Mouse (Mus musculus) stomach, postnatal 0 days (tissue): ENCODE measurements at regions not wholly inside any gene's neighbourhood (a gene's known extent, or its start where the extent isn't known, plus 50 kb on each side); places are given as distances from the start of the nearest gene placed in this dataset.

Experiments
- ATAC-seq: fragments of 200-750 bp; cut with Nextera tagmentation; 2 replicates; pipeline ENCODE4 v1.8.0; 2017; ENCODE audit not compliant: low FRiP score, low TSS enrichment
- DNase-seq: peaks from one replicate; pipeline ENCODE4 v3.0.0-alpha.2; 2016; ENCODE audit warnings: low spot score
- H3K27ac ChIP-seq: fragments of 300-500 bp; sonication (generic); replicated peaks from 2 replicates; pipeline ENCODE4 v1.5.1; 2014; ENCODE audit warnings: mild to moderate bottlenecking, control low read depth
- H3K27me3 ChIP-seq: fragments of 300-500 bp; sonication (generic); 2 replicates; pipeline ENCODE4 v1.6.1; 2014; ENCODE audit warnings: low read length; ENCODE audit not compliant: control insufficient read depth, insufficient read depth
- H3K36me3 ChIP-seq: fragments of 300-500 bp; sonication (generic); 2 replicates; pipeline ENCODE4 v1.6.1; 2014; ENCODE audit warnings: low read length, mixed read lengths; ENCODE audit not compliant: control insufficient read depth, insufficient read depth
- H3K4me1 ChIP-seq: fragments of 300-500 bp; sonication (generic); replicated peaks from 2 replicates; pipeline ENCODE4 v1.6.1; 2014; ENCODE audit warnings: antibody characterized with exemption; ENCODE audit not compliant: control insufficient read depth, insufficient read depth
- H3K4me2 ChIP-seq: fragments of 300-500 bp; sonication (generic); replicated peaks from 2 replicates; pipeline ENCODE4 v1.6.1; 2014; ENCODE audit warnings: low read depth, mild to moderate bottlenecking, control low read depth, moderate library complexity
- H3K4me3 ChIP-seq: fragments of 300-500 bp; sonication (generic); 2 replicates; pipeline ENCODE4 v1.5.1; 2014; ENCODE audit warnings: low read depth, low read length, control low read depth
- H3K9ac ChIP-seq: fragments of 300-500 bp; sonication (generic); 2 replicates; pipeline ENCODE4 v1.6.1; 2014; ENCODE audit warnings: mild to moderate bottlenecking, low read length, control low read depth, mixed read lengths
- H3K9me3 ChIP-seq: fragments of 300-500 bp; sonication (generic); 2 replicates; pipeline ENCODE4 v1.6.1; 2016; ENCODE audit warnings: low read length; ENCODE audit not compliant: control insufficient read depth
- CTCF ChIP-seq: IDR thresholded peaks from 2 replicates; pipeline ENCODE4 v1.5.1; 2016; ENCODE audit warnings: antibody characterized with exemption, low read depth, mild to moderate bottlenecking, moderate library complexity
- EP300 ChIP-seq: optimal IDR thresholded peaks from 2 replicates; pipeline ENCODE3; 2016; ENCODE audit warnings: antibody characterized with exemption
- WGBS: fragments of 180-500 bp; shearing (Covaris S2); extraction: QIAGEN DNeasy Blood & Tissue Kit; methylation state at CpG from one replicate; pipeline ENCODE4 v1.1.7; 2014; 5-methylcytosine and 5-hydroxymethylcytosine counted together

DNA sequence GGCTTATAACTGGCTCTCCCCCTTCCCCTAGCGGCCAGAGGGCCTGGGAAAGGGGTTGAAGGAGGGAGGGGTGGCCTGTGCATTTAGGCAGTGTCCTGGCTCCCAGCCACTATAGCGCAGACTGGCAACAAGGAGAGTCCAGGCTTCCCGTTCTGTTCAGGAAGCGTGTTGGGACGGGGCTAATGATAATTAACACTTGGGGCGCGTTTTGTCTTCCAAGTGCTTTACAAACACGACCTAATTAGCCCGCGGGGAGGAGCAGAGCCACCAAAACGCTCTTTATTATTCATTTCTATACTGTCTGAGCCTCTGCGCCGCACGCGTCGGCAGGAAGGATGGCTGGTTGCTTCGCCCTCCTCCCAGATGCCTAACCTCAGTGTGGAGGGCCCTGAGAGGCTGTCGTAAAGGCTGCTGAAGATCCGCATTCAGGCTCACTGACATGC lies 123.0 kb upstream of the 4931429L15Rik start:
- peak; percentile 14 for DNase-seq
- Histone ChIP-seq H3K9me3 (no peaks in the 10 kb centered on the region), H3K27me3 (peaks cover 2% of the 10 kb centered on the region; the same call in 1 of the 2 replicates), H3K9ac (no peak overlapping the region), H3K4me3 (peak overlapping the region; percentile 28), H3K4me2 (peak overlapping the region; percentile 44), H3K36me3 (no peaks in the 10 kb centered on the region), H3K4me1 (0 out of 2 replicates have a peak, but pooled peaks cover 4% of the 10 kb centered on the region), H3K27ac (no peak overlapping the region)
- no peak for ATAC-seq
- 5% methylated on average over 19 of the region's 19 CpGs for WGBS
- no peak for TF ChIP-seq CTCF
- no peak for TF ChIP-seq EP300

DNA sequence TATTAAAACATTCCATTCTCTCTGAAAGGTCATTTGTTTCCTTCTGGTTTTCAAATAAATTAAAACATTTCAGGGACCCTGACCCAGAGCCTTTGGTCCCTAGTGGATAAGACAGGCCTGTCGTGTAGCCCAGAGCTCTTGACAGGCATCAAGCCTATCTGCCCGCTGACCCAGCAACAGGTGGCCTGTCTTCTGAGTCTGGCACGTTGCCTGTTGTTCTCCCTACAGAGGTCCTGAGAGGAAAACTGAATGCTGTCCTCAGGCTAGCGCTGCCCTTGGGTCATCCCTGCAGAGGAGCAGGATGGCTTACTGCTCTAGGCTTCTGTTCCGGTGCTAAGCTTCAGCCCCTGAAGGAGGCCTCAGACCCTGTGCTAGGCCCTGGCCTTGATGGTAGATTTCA lies 120.4 kb upstream of the 4931429L15Rik start:
- DNase-seq (no peak), ATAC-seq (no peak)
- Histone ChIP-seq H3K4me1 (0 out of 2 replicates have a peak, but pooled peaks cover 4% of the 10 kb centered on the region), H3K36me3 (no peaks in the 10 kb centered on the region), H3K27ac (no peak overlapping the region), H3K9ac (no peak overlapping the region), H3K4me2 (no peak overlapping the region), H3K27me3 (peaks cover 2% of the 10 kb centered on the region; the same call in 1 of the 2 replicates), H3K4me3 (no peak overlapping the region), H3K9me3 (no peaks in the 10 kb centered on the region)
- WGBS, result 63% methylated on average over 5 of the region's 5 CpGs
- TF ChIP-seq EP300 (no peak), CTCF (no peak)

DNA sequence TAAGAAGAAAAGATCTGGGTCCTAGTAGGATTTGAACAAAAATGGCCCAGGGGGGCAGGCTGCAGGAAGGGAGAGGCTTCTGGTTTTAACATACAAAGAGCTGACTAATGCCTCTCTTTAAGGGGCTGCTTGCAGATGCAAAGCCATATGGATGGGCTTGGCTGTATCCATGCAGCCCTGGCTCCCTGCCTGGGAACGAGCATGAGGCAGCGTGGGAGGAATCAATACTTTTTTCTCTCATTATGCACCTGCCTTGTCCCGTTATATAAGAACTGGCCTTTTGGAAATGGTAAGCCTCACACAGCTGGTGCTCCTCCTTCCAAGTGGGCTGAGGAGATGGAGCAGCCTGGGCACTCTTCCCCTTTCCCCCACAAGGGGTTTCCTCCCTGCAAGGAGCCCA lies 114.9 kb upstream of the 4931429L15Rik start:
- H3K36me3 ChIP-seq, result no peaks in the 10 kb centered on the region
- H3K4me1 ChIP-seq, result no peaks in the 10 kb centered on the region
- H3K4me3 ChIP-seq, result no peak overlapping the region
- H3K4me2 ChIP-seq, result no peak overlapping the region
- no peak overlapping the region for H3K9ac ChIP-seq
- ATAC-seq (no peak), DNase-seq (no peak)
- H3K27me3 ChIP-seq, result no peaks in the 10 kb centered on the region
- H3K9me3 ChIP-seq, result no peaks in the 10 kb centered on the region
- 90% methylated on average over 3 of the region's 3 CpGs for WGBS
- H3K27ac ChIP-seq, result no peak overlapping the region
- TF ChIP-seq CTCF (no peak), EP300 (no peak)

DNA sequence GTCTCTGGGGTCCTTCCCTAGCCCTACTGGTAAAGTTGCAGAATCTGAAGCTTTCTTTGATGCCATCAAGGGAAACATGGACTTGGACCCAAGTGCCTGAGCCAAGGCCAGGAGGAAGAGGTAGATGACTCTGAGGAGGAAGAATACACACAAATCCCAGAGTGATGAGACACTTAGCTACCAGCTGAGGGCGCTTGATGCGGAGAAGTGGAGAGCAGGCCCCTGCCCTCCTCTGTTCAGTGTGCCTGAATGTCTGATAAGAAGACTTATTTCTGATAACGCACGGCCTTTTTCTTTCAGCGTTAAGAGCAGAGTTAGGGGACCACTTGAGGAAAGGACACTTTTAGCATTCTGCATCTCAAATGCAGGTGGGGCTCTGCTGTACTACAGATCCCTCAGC lies 113.9 kb upstream of the 4931429L15Rik start:
- H3K27me3 ChIP-seq, result no peaks in the 10 kb centered on the region
- no peak overlapping the region for H3K4me2 ChIP-seq
- no peaks in the 10 kb centered on the region for H3K9me3 ChIP-seq
- H3K4me1 ChIP-seq, result no peaks in the 10 kb centered on the region
- no peak overlapping the region for H3K4me3 ChIP-seq
- TF ChIP-seq EP300 (no peak), CTCF (no peak)
- 51% methylated on average over 5 of the region's 5 CpGs for WGBS
- ATAC-seq, result no peak
- no peaks in the 10 kb centered on the region for H3K36me3 ChIP-seq
- H3K9ac ChIP-seq, result no peak overlapping the region
- no peak for DNase-seq
- H3K27ac ChIP-seq, result no peak overlapping the region

DNA sequence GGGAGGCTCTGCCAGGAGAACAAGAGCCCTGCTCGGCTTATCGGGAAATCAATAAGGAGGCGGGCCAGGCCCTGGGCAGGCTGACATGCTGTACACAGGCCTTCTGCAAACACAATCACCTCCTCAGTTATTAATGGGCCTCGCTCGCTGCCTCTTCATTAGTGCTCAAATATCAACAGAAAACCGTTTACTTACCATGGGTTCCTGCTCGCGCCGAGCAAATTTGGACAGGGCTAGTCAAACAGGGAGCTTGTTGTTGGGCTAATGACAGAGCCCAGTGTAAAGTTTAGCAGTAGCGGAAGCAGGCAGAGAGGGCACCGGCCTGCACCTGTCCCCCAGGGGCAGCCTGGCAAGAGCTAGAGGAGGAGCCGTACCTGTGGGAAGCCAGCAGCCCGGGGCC lies 111.3 kb upstream of the 4931429L15Rik start:
- WGBS, result 38% methylated on average over 13 of the region's 13 CpGs
- peak; percentile 59 for DNase-seq
- H3K27ac ChIP-seq, result no peak overlapping the region

DNA sequence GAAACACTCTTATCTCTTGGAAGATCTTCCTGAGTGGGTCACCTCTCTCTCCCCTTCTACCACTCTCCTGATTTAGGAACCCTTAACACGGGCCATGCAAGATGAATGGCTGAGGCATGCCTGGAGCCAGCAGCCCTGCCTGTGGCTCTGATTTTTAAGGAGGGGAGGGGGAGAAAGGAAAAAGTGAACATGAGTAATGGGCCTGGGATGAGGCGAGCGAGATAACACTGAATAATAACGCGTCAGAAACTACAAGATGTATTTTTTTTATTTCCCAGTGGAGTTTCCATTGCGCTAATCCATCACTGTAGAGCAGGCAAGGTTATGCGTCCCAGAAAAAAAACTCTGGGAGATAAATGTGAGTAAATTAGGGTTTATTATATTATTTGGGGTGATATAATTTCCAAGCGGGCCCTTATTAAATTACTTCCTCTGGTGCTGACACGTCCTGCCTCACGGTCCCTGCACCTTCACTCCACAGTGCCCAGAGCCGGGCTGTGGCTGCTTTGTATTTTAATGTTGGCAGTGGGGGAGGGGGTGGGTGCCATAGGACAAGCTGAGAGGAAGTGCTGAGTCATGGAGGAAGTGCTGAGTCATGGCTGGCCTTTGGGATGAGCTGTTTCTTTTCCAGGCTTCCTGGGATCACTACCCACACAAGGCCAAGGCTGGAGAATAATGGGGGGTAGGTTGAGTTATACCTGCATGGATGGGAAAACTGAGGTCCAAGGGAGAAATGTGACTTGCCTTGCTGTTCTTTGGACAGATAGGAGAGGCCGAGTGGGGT lies 103.6 kb upstream of the 4931429L15Rik start:
- Histone ChIP-seq H3K36me3 (no peaks in the 10 kb centered on the region), H3K27ac (no peak overlapping the region), H3K4me2 (no peak overlapping the region), H3K4me1 (no peaks in the 10 kb centered on the region), H3K9ac (no peak overlapping the region), H3K9me3 (no peaks in the 10 kb centered on the region), H3K4me3 (no peak overlapping the region), H3K27me3 (no peaks in the 10 kb centered on the region)
- 50% methylated on average over 12 of the region's 12 CpGs for WGBS
- DNase-seq, result no peak
- ATAC-seq, result no peak
- TF ChIP-seq EP300 (no peak), CTCF (no peak)

More for the DNA sequence above, 111.3 kb upstream of the 4931429L15Rik start:
- no peaks in the 10 kb centered on the region for H3K36me3 ChIP-seq
- H3K4me2 ChIP-seq, result no peak overlapping the region
- no peak overlapping the region for H3K4me3 ChIP-seq
- no peaks in the 10 kb centered on the region for H3K4me1 ChIP-seq
- no peaks in the 10 kb centered on the region for H3K27me3 ChIP-seq
- H3K9me3 ChIP-seq, result no peaks in the 10 kb centered on the region
- H3K9ac ChIP-seq, result no peak overlapping the region
- TF ChIP-seq EP300, result no peak
- TF ChIP-seq CTCF, result no peak
- ATAC-seq, result peak; percentile 74
